Mouse (Mus musculus): Measurements from ENCODE around the gene Tcp10a. TPM values are rescaled to one million over a fixed set of nuclear protein-coding genes. Genes with fewer than 3 reads are reported as not detected.

Tcp10a gene
- total RNA-seq, 2 experiments from 2014 or later, result 0.21 TPM; not detected in 1

Other genes starting within 250 kb of the Tcp10a start
- gene Rps6ka2, start 154.5 kb upstream of the Tcp10a start, total RNA-seq (2021), result 10 to 100 TPM; 49.2 to 52.2 TPM
- not detected for gene Ttll2, start 28.1 kb downstream of the Tcp10a start, total RNA-seq (2021)
- not detected for gene Gm49630, start 47.3 kb downstream of the Tcp10a start, total RNA-seq (2021)
- under 1 TPM in 1 of 2 experiments, not detected in 1; 0.26 TPM for gene Unc93a2, start 60.8 kb downstream of the Tcp10a start, total RNA-seq (2021)